Mouse (Mus musculus): ENCODE measurements at regions not wholly inside any gene's neighbourhood (a gene's known extent, or its start where the extent isn't known, plus 50 kb on each side); places are given as distances from the start of the nearest gene placed in this dataset.

DNA sequence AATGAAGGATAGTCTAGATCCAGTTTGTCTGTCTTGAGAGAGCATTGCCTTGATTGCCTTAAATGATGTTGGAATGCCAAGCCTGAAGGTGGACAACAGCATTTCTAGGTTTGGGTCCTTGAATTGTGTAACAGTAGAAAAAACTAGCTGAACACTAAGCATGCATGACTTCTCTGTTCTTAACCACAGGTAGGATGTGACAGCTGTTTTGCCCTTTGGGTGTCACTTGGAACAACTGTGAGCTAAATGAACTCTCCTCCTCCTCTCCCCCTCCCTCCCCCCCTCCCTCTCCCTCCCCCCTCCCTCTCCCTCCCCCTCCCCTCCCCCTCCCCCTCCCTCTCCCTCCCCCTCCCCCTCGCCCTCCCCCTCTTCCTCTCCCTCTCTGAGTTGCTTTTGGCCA, 113.6 kb upstream of the 1700056E22Rik start:
- TF ChIP-seq GATA1 (IDR thresholded peaks at IDR 0.05; ENCODE audit: low read length), result no peak

DNA sequence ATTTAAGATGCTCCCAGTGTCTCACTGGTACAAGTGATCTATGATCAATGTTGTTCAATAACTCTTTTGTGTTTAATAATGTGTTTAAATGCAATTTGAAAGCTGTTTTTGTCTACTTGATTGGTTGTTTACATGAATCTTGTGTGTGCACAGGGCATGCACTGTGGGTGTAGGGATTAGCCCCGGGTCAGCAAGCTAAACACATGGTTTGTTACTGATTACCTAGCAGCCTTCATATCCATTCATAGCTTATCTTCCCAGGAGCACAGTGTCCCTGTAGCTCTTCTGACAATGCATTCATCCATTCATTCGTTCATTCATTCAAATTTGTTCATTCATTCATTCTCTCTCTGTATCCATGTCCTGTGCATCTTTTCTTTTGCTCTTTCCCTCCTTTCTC, 108.9 kb upstream of the 1700056E22Rik start:
- TF ChIP-seq GATA1 (IDR thresholded peaks at IDR 0.05; ENCODE audit: low read length), result no peak

DNA sequence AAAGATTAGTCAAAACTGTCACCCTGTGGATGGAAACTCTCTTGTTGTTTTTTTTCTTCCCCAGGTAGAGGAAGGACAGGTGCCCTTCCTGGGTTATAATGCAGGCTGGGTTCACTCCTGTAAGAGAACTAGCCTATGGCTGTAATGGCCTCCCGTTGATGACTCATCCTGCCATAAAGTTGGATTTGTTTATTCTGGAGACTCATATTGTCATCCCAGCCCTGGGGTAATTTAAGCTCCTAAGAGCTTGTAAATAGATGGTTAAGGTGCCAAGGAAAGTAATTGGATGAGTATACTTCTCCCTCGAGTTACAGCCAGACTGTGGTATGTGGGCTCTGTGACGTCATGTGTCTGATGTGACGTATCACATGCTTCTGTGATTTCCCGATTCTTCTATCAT, 106.4 kb upstream of the 1700056E22Rik start:
- no peak for TF ChIP-seq GATA1 (IDR thresholded peaks at IDR 0.05; ENCODE audit: low read length)

DNA sequence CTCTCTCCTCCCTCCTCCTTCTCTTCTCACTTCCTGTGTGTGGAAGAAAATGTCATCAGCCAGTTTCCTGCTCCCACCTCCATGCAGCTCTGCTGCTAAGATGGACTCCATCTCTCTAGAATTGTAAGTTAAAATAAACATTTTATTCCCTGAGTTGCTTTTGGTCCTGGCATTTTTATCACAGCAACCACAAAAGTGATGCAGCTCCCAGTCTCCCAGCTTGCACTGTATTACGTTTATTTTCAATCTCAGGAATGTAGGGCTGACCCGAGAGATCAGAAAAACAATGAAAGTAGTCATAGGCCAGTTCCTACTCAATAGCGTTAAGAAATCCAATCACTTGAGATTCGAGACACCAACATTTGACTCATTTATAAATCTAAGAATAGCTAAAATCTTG, 106.0 kb upstream of the 1700056E22Rik start:
- TF ChIP-seq GATA1 (IDR thresholded peaks at IDR 0.05; ENCODE audit: low read length), result no peak

DNA sequence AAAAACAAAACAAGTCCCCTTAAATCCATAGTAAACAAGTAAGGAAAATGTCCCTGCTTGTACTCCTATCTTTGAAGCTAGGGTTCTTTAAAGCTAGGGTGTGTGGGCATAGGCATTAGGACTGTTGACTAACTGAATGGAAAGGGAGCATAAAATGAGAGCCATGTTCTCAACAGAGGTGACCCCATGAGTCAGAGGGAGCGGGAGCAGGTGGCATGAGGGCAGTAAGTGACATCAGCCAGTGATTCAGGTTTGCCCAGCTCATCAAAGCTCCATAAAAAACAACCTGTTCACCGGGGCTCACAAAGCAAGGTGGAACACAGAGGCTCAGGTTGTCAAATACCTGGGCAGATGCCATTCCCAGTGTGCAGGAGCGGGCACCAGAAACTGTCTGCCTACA, 104.6 kb upstream of the 1700056E22Rik start:
- TF ChIP-seq GATA1 (IDR thresholded peaks at IDR 0.05; ENCODE audit: low read length), result no peak

DNA sequence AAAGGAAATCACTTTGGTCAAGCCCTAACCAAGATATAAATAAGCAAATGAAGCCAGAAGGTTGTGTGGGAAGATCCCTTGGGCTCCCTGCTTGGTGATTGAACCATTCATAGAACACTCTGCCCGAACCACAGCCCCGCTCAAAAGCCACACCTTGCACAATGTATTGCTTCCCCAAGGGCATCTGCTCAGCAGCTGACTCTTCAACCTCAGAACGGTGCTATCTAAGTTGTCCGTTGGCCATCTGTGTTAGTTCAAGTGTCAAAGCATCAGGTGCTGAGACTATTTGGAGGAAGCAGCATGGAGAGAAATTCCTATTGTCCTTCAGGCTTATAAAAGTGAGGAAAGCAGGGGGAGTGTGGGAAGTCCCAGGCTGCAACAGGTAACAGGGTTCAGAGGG, 96.8 kb upstream of the 1700056E22Rik start:
- TF ChIP-seq GATA1 (IDR thresholded peaks at IDR 0.05; ENCODE audit: low read length), result no peak

DNA sequence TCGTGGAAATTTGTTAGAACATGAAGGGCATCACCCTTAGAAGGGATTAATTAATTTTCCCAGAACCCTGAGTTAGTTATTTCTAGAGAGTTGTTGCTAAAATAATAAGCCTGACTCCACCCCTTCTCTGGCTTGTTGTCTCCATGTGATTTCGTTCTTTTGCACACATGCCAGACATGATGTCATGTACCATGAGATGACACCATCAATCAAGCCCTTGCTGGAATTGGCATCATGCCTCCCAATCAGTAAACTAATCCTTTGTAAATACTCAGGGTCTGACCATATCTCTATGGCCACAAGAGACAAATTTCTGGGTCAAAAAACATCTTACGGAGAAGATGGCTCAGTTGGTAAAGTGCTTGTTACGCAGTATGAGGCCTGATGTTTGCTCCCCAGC, 93.2 kb upstream of the 1700056E22Rik start:
- no peak for TF ChIP-seq GATA1 (IDR thresholded peaks at IDR 0.05; ENCODE audit: low read length)

DNA sequence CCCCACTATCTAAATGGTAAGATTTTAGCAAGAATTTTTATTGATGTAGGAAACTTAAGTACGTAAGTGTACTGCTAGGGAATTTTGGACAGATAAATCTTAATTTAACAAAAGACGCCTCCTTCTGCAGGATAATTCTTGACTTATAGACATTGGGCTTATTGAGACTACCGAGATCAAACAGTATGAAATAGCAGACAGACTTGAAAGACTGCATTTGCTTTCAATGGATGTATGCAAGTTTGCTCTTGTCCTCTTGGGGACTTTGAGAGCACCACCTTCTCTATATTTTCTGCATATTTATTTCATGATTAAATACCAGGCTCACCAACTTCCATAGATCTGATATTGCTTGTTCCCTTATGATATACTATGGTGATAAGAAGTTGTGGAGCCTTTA, 92.8 kb upstream of the 1700056E22Rik start:
- no peak for TF ChIP-seq GATA1 (IDR thresholded peaks at IDR 0.05; ENCODE audit: low read length)

All from G1E-ER4 (cell line).